Mouse (Mus musculus) frontal cortex, postnatal 10 days (tissue): ENCODE results near the gene Exosc7.
A peak's percentile ranks its signal among the peaks of the same experiment; 100 is the strongest.

Experiments used
- DNase-seq, 2 experiments: peaks; one replicate each; pipeline ENCODE4 v3.0.0; 2022; ENCODE audit warnings: low spot score in 2 of 2, mixed read lengths in 1 of 2

The Exosc7 gene

GRCm38 (mm10) chr9:123138891-123139474, 26.0 kb downstream of the Exosc7 start:
- DNase-seq = no peak

- no peak for DNase-seq
Observed at GRCm38 (mm10) chr9:123139887-123140614, 27.0 kb downstream of the Exosc7 start.

- no peak for DNase-seq
Observed at GRCm38 (mm10) chr9:123148430-123148829, 35.4 kb downstream of the Exosc7 start.

- no peak for DNase-seq
Observed at GRCm38 (mm10) chr9:123150241-123151020, 37.4 kb downstream of the Exosc7 start, which contains the start of gene Clec3b. Gene Clec3b (plus strand): TSS chr9:123150946.

- DNase-seq = no peak
Observed at GRCm38 (mm10) chr9:123151561-123151960, 38.5 kb downstream of the Exosc7 start.

- DNase-seq = no peak
Observed at GRCm38 (mm10) chr9:123152026-123152425, 39.0 kb downstream of the Exosc7 start.

- DNase-seq = no peak
Observed at GRCm38 (mm10) chr9:123153121-123153520, 40.1 kb downstream of the Exosc7 start.

GRCm38 (mm10) chr9:123156910-123157361, 43.9 kb downstream of the Exosc7 start:
- DNase-seq = peak; percentile 44 to 45

- DNase-seq = no peak
Observed at GRCm38 (mm10) chr9:123157699-123158098, 44.7 kb downstream of the Exosc7 start.

GRCm38 (mm10) chr9:123158125-123158836, 45.3 kb downstream of the Exosc7 start:
- no peak for DNase-seq

- peak; percentile 50 to 75 for DNase-seq
Observed at GRCm38 (mm10) chr9:123159330-123159729, 46.3 kb downstream of the Exosc7 start.

GRCm38 (mm10) chr9:123161792-123162191, 48.8 kb downstream of the Exosc7 start:
- DNase-seq = no peak

GRCm38 (mm10) chr9:123162985-123163694, 50.1 kb downstream of the Exosc7 start:
- DNase-seq = no peak

- DNase-seq = no peak
Observed at GRCm38 (mm10) chr9:123165781-123166443, 52.9 kb downstream of the Exosc7 start.

GRCm38 (mm10) chr9:123173760-123174159, 60.7 kb downstream of the Exosc7 start:
- DNase-seq = no peak

GRCm38 (mm10) chr9:123174356-123174755, 61.3 kb downstream of the Exosc7 start:
- no peak for DNase-seq

GRCm38 (mm10) chr9:123177380-123178048, 64.5 kb downstream of the Exosc7 start:
- DNase-seq = no peak

GRCm38 (mm10) chr9:123180003-123180402, 67.0 kb downstream of the Exosc7 start:
- no peak for DNase-seq

- DNase-seq = no peak
Observed at GRCm38 (mm10) chr9:123183226-123183625, 70.2 kb downstream of the Exosc7 start.

- DNase-seq = no peak
Observed at GRCm38 (mm10) chr9:123185546-123185945, 72.5 kb downstream of the Exosc7 start.
